Mouse (Mus musculus) stomach, embryonic 16.5 days (tissue): ENCODE results near the gene Rdh11. TPM values are rescaled to one million over a fixed set of nuclear protein-coding genes. Genes with fewer than 3 reads are reported as not detected.
"Not testable (repeated sequence)": the region's sequence is repeated elsewhere in the genome, so short reads cannot be mapped to it uniquely, and the experiment has no call there.

ENCODE experiments used
- ATAC-seq: fragments of 200-750 bp; cut with Nextera tagmentation; 2 replicates; pipeline ENCODE4 v1.8.0; 2017; ENCODE audit warnings: moderate number of reproducible peaks, moderate TSS enrichment; ENCODE audit not compliant: insufficient read depth, low FRiP score
- H3K27ac ChIP-seq: fragments of 300-500 bp; sonication (generic); 2 replicates; pipeline ENCODE4 v1.5.1; 2014; ENCODE audit warnings: low read length
- H3K27me3 ChIP-seq: fragments of 300-500 bp; sonication (generic); 2 replicates; pipeline ENCODE4 v1.6.1; 2014; ENCODE audit warnings: low read length, control low read depth, mixed read lengths; ENCODE audit not compliant: control insufficient read depth, insufficient read depth
- H3K36me3 ChIP-seq: fragments of 300-500 bp; sonication (generic); 2 replicates; pipeline ENCODE4 v1.6.1; 2014; ENCODE audit warnings: low read length; ENCODE audit not compliant: control insufficient read depth, insufficient read depth
- H3K4me1 ChIP-seq: fragments of 300-500 bp; sonication (generic); 2 replicates; pipeline ENCODE4 v1.6.1; 2014; ENCODE audit warnings: low read length, control low read depth, mixed read lengths; ENCODE audit not compliant: control insufficient read depth, insufficient read depth
- H3K4me2 ChIP-seq: fragments of 300-500 bp; sonication (generic); 2 replicates; pipeline ENCODE4 v1.6.1; 2014; ENCODE audit warnings: low read depth, low read length, mixed read lengths
- H3K4me3 ChIP-seq: fragments of 300-500 bp; sonication (generic); replicated peaks from 2 replicates; pipeline ENCODE4 v1.5.1; 2014; ENCODE audit warnings: mild to moderate bottlenecking, low read length
- H3K9ac ChIP-seq: fragments of 300-500 bp; sonication (generic); 2 replicates; pipeline ENCODE4 v1.6.1; 2014; ENCODE audit warnings: low read length
- H3K9me3 ChIP-seq: fragments of 300-500 bp; sonication (generic); replicated peaks from 2 replicates; pipeline ENCODE4 v1.6.1; 2016; ENCODE audit warnings: low read length, control low read depth; ENCODE audit not compliant: control insufficient read depth
- WGBS: fragments of 180-500 bp; shearing (Covaris S2); extraction: QIAGEN DNeasy Blood & Tissue Kit; methylation state at CpG from one replicate; pipeline ENCODE4 v1.1.7; 2014; 5-methylcytosine and 5-hydroxymethylcytosine counted together
- polyA plus RNA-seq: library from polyadenylated mRNA; unstranded; fragments of >200 nt; fragmentation: Nextera tagmentation; extraction: Ambion mirVana; gene quantifications from 2 replicates; pipeline ENCODE4 v1.2.1, GENCODE M21; 2015

Rdh11 gene
- polyA plus RNA-seq, 1 experiment from 2014 or later, result 30.1 TPM

DNA sequence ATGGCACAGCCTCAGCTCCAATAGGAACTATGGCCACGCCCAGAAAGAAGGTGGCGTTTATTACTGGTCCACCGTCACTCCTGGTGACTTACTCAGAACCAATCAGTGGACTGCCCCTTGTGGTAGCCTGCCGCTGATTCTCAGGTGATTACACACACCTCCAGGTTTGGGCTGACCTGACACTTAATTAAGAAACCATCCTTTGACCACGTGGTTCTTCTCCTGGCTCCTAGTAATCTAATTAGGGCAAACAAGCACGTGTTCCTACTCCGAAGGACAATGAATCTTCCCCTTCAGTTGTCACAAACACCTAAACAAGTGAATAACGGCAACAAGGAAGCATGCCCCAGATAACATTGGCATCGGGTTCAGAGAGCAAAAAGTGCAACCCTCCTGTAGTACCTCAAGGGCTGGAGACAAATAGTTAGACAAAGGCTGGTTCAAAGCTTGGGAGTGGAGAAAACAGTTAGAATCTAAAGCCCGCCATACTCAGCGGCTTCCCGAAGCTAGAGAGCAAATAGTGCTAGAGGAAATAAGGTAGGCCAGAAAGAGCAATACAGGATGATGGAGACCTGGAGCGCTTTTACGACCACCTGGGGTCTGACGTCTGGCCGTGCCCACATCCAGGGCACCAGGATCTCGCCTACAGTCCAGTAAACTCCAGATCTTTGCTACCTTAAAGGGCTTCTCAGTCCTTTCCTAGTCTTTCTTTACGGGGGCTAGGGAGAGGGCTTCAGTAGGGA is 991 bp downstream of the Rdh11 start:
- Histone ChIP-seq H3K27ac (peak overlapping the region; percentile 67; the same call in 1 of the 2 replicates), H3K27me3 (no peaks in the 10 kb centered on the region), H3K36me3 (peaks cover 11% of the 10 kb centered on the region; the same call in 1 of the 2 replicates), H3K9ac (peak overlapping the region; percentile 76), H3K4me2 (peak overlapping the region; percentile 72), H3K4me3 (peak overlapping the region; percentile 70), H3K4me1 (peaks cover 4% of the 10 kb centered on the region), H3K9me3 (no peaks in the 10 kb centered on the region)
- ATAC-seq, result peak; percentile 89
- WGBS, result under 1% methylated on average over 18 of the region's 18 CpGs

DNA sequence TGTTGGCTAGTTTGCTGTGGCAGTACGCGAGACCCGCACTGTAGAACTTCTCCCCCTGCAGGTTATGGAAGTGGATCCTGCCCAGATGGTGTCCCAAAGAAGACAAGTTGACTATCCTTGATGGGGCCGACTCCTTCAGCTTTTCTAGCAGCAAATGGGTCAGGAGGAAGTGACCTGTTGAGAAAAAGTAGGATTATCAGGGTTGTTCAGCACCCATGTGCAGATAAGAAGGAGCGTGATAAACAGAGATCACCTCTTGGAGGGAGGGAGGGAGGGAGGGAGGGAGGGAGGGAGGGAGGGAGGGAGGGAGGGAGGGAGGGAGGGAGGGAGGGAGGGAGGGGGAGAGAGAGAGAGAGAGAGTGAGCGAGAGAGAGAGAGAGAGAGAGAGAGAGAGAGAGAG is 6.9 kb downstream of the Rdh11 start:
- H3K27ac ChIP-seq, H3K27me3 ChIP-seq, H3K4me3 ChIP-seq, ATAC-seq, H3K4me1 ChIP-seq, H3K4me2 ChIP-seq, H3K9me3 ChIP-seq, H3K9ac ChIP-seq: not testable (repeated sequence)
- H3K36me3 ChIP-seq, result peaks cover 39% of the 10 kb centered on the region; the same call in 1 of the 2 replicates
- 72% methylated on average over 6 of the region's 6 CpGs for WGBS

DNA sequence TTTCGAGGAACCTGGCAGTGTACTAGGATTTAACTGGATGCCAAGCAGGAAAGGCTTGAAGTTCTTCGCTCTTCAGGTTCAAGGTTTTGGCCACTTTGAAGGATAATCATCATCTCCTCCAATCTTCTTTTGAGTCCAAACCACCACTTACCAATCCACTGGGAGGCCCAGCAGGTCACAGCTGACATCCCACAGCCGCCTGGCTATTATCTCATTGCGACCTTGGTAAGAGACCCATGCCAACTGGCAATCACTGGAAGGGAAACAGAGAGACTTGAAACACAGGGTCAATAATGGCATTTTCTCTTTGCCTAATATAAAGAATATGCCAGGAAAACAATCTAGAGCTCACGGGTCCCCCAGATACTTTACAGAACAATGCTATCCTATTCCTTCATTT is 16.1 kb downstream of the Rdh11 start:
- no peak overlapping the region for H3K4me2 ChIP-seq
- H3K4me1 ChIP-seq, result peaks cover 3% of the 10 kb centered on the region; the same call in 1 of the 2 replicates
- H3K27ac ChIP-seq, result no peak overlapping the region
- 92% methylated on average over 5 of the region's 5 CpGs for whole genome bisulfite sequencing
- no peak for ATAC-seq
- no peaks in the 10 kb centered on the region for H3K27me3 ChIP-seq
- H3K9ac ChIP-seq, result no peak overlapping the region
- H3K9me3 ChIP-seq, result no peaks in the 10 kb centered on the region
- no peak overlapping the region for H3K4me3 ChIP-seq
- H3K36me3 ChIP-seq, result peaks cover 14% of the 10 kb centered on the region

DNA sequence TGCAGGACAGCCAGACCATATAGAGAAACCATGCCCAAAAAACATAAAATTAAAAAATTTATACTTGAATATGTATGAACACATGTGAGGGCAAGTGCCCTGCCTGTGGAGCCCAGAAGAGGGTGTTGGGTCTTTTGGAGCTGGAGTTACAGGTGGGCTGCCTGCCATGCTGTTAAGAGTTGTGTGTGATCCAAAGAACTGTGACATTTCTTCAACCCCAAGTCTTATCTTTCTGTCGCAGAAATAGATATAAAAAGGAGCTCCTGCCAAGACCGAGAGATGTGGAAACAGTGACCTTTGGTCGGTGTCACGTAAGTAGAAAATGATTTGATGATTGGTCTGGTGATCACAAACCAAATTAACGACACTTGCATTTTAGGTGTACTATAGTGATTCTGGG is 18.4 kb downstream of the Rdh11 start:
- no peak for ATAC-seq
- Histone ChIP-seq H3K9ac (no peak overlapping the region), H3K27ac (no peak overlapping the region)

DNA sequence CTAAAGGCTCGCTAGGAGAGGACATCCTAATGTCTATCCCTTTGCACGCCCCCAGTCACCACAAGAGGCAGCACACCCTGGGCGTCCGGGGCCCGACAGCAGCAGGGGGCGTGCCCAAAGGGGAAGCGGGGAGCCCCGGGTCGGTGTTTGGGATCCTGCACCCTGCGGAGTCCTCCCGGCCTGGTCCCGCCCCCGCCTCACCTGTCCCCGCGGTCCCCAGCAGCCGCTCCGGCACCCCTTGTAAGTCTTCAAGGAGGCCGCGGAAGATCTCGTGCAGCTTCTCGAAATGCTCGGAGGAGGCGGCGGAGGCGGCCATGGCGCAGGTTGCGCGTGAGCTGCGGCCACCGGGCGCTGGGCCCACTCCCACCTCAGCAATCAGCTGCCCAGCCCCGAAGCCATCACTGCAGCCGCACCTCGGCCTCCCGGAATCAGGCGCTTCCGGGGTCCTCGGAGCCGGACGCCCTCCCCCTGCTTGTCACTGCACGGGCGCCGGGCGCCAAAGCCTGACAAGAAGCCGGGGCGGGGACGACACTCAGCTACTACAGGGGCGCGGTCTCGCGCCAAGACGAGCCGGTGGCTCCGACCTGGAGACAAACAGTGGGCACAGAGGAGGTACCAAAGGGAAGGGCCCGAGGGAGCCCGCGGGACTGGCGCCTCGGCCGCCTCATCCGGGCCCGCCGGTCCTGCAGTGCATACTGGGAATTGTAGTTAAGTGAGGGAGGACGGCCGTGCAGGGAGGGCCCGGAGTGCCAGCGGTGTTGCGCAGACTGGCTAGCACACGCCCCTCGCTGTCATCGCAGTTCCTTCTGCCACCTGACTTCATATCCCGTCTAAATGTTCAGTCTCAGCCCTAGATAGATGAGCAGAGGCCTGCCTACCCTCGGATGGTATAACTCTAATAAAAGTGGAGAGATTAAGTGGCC is 19.8 kb downstream of the Rdh11 start, which contains the start of gene Vti1b:
Gene Vti1b, minus strand, starts transcription at position 649 of the 923 bp plus-strand sequence.
- Histone ChIP-seq H3K4me3 (peak within 1 kb of the TSS; percentile 99), H3K27ac (peak within 1 kb of the TSS; percentile 95)
- WGBS, result under 1% methylated on average over 73 of the region's 73 CpGs

More for the DNA sequence above, 18.4 kb downstream of the Rdh11 start:
- Histone ChIP-seq H3K4me1 (peaks cover 3% of the 10 kb centered on the region; the same call in 1 of the 2 replicates), H3K4me3 (no peak overlapping the region), H3K9me3 (no peaks in the 10 kb centered on the region), H3K4me2 (no peak overlapping the region), H3K27me3 (no peaks in the 10 kb centered on the region), H3K36me3 (peaks cover 11% of the 10 kb centered on the region)
- WGBS, result 75% methylated on average over 5 of the region's 5 CpGs

DNA sequence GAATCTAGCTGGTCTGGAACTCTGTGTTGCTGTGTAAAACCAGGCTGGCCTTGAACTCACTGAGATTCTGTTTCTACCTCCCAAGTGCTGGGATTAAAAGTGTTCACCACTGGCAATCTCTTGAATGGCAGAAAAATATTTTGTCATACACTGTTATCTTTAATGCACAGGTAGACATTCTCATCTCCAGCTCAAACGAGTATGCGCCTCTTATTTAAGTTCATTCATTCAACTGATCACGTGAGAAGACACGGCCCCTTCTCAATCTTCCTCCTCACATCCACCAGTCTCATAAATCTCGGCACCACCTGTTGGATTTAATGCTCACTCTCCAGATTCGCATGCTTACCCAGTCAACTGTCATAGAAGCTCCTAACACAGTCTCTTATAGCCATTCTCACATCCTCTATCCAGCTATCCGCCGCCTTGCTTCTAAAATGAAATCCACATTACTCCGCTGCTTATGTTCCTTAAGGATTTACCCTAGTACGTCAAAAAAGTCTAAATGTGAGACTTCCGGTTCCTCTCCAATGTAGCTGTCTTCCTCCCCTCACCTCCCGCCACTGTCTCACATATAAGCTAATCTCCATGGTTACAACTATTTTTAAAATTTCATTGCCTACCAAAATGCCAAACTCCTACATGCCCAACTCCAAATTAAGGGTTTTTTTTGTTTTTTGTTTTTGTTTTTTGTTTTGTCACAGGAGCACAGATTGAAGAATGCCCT is 20.7 kb downstream of the Rdh11 start:
- ATAC-seq, result no peak
- no peaks in the 10 kb centered on the region for H3K9me3 ChIP-seq
- peaks cover 3% of the 10 kb centered on the region; the same call in 1 of the 2 replicates for H3K4me1 ChIP-seq
- peak overlapping the region; percentile 99 for H3K4me3 ChIP-seq
- H3K27ac ChIP-seq, result no peak overlapping the region; the same call in 1 of the 2 replicates
- peaks cover 7% of the 10 kb centered on the region for H3K36me3 ChIP-seq
- H3K4me2 ChIP-seq, result peak overlapping the region; percentile 66
- no peaks in the 10 kb centered on the region for H3K27me3 ChIP-seq
- H3K9ac ChIP-seq, result peak overlapping the region; percentile 93
- 23% methylated on average over 12 of the region's 12 CpGs for WGBS

More for the DNA sequence above, 19.8 kb downstream of the Rdh11 start, which contains the start of gene Vti1b:
- H3K4me2 ChIP-seq, result peak within 1 kb of the TSS; percentile 66
- no peaks in the 10 kb centered on the region for H3K27me3 ChIP-seq
- ATAC-seq, result peak; percentile 97
- H3K4me1 ChIP-seq, result peaks cover 3% of the 10 kb centered on the region; the same call in 1 of the 2 replicates
- H3K36me3 ChIP-seq, result peaks cover 11% of the 10 kb centered on the region
- peak within 1 kb of the TSS; percentile 93 for H3K9ac ChIP-seq
- no peaks in the 10 kb centered on the region for H3K9me3 ChIP-seq

DNA sequence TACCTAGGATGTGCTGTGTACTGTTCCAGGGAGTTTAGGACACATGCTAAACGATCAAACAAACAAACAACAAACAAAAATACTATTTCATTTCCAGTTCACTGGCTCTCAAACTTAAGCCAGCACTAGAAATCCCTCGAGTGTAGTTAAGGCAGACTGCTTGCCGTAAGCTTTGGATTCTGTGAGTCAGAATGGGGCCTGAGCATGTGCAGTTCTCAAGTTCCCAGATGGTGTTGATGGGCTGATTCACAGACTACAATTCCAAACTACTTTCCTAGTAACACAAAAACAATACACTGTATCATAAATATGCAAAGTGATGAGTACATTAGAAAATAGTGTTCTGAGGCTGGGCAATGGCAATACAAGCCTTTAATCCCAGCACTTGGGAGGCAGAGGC is 21.7 kb downstream of the Rdh11 start:
- Histone ChIP-seq H3K36me3 (no peaks in the 10 kb centered on the region), H3K4me2 (no peak overlapping the region), H3K27me3 (no peaks in the 10 kb centered on the region), H3K4me1 (peaks cover 3% of the 10 kb centered on the region; the same call in 1 of the 2 replicates), H3K4me3 (no peak overlapping the region), H3K27ac (no peak overlapping the region), H3K9ac (no peak overlapping the region), H3K9me3 (no peaks in the 10 kb centered on the region)
- WGBS, result 79% methylated on average over 3 of the region's 3 CpGs
- ATAC-seq, result no peak

DNA sequence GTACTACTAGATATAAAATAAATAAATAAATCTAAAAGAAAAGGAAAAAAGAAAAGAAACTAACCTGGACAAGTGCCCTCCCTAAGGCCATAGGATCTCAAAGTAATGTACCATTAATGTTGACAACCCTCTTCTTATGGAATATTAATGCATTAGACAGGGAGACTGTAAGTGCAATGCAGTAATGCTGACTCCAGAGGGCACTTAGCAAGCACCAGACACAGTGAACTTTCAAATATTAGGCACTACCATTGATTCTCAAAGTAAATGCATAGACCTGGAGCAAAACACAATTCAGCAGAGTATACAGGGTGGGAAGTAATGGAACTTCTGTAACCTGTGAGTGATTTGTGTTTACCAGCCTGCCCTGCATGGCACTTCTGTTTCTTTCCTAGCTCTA is 22.9 kb downstream of the Rdh11 start:
- peaks cover 3% of the 10 kb centered on the region; the same call in 1 of the 2 replicates for H3K4me1 ChIP-seq
- H3K27ac ChIP-seq, result no peak overlapping the region
- H3K4me3 ChIP-seq, result no peak overlapping the region
- H3K36me3 ChIP-seq, result no peaks in the 10 kb centered on the region; the same call in 1 of the 2 replicates
- no peak for ATAC-seq
- no peaks in the 10 kb centered on the region for H3K27me3 ChIP-seq
- H3K9me3 ChIP-seq, result no peaks in the 10 kb centered on the region
- H3K4me2 ChIP-seq, result no peak overlapping the region
- no peak overlapping the region for H3K9ac ChIP-seq
